Mouse (Mus musculus): ENCODE results near the gene Cyth2.

Gene Cyth2

GRCm38 (mm10) chr7:45785388-45786135 lies 28.8 kb downstream of the Cyth2 start:
- peak in 1 of 2 experiments; percentile 51 for DNase-seq (ENCODE audit: low spot score in 2 of 2)

GRCm38 (mm10) chr7:45784524-45785372 lies 29.6 kb downstream of the Cyth2 start, which contains the start of gene Sult2b1:
Gene Sult2b1 (minus strand): TSS chr7:45784669.
- DNase-seq (ENCODE audit: low spot score in 2 of 2): peak; percentile 92 to 96

- DNase-seq (ENCODE audit: low spot score in 2 of 2): peak; percentile 80 to 85
These were observed 30.8 kb downstream of the Cyth2 start, which contains the start of gene Lmtk3 for GRCm38 (mm10) chr7:45783511-45784091. Gene Lmtk3 (plus strand): TSS chr7:45783738.

- DNase-seq (ENCODE audit: low spot score in 2 of 2): no peak
These were observed 32.1 kb downstream of the Cyth2 start for GRCm38 (mm10) chr7:45782271-45782670.

GRCm38 (mm10) chr7:45779081-45779641 lies 35.2 kb downstream of the Cyth2 start:
- no peak for DNase-seq (ENCODE audit: low spot score in 2 of 2)

GRCm38 (mm10) chr7:45775237-45775636 lies 39.1 kb downstream of the Cyth2 start:
- no peak for DNase-seq (ENCODE audit: low spot score in 2 of 2)

- DNase-seq (ENCODE audit: low spot score in 2 of 2): no peak
These were observed 43.3 kb downstream of the Cyth2 start for GRCm38 (mm10) chr7:45771101-45771500.

GRCm38 (mm10) chr7:45770427-45771082 lies 43.8 kb downstream of the Cyth2 start:
- no peak for DNase-seq (ENCODE audit: low spot score in 2 of 2)

- no peak for DNase-seq (ENCODE audit: low spot score in 2 of 2)
These were observed 46.9 kb downstream of the Cyth2 start for GRCm38 (mm10) chr7:45767500-45767899.

GRCm38 (mm10) chr7:45766764-45767163 lies 47.6 kb downstream of the Cyth2 start:
- DNase-seq (ENCODE audit: low spot score in 2 of 2): no peak

- no peak for DNase-seq (ENCODE audit: low spot score in 2 of 2)
These were observed 48.4 kb downstream of the Cyth2 start for GRCm38 (mm10) chr7:45765995-45766394.

GRCm38 (mm10) chr7:45760151-45760550 lies 54.2 kb downstream of the Cyth2 start:
- DNase-seq (ENCODE audit: low spot score in 2 of 2): no peak

- DNase-seq (ENCODE audit: low spot score in 2 of 2): no peak
These were observed 55.0 kb downstream of the Cyth2 start for GRCm38 (mm10) chr7:45759400-45759799.
